Mouse (Mus musculus) liver, embryonic 14.5 days (tissue): Measurements from ENCODE around the gene Fuom.

Source experiments
- CTCF ChIP-seq: IDR thresholded peaks from 2 replicates; pipeline ENCODE4 v1.5.1; 2016; ENCODE audit warnings: antibody characterized with exemption, low read depth, control low read depth
- EP300 ChIP-seq: IDR thresholded peaks from 2 replicates; pipeline ENCODE4 v1.6.1; 2016; ENCODE audit warnings: antibody characterized with exemption, low read depth

DNA sequence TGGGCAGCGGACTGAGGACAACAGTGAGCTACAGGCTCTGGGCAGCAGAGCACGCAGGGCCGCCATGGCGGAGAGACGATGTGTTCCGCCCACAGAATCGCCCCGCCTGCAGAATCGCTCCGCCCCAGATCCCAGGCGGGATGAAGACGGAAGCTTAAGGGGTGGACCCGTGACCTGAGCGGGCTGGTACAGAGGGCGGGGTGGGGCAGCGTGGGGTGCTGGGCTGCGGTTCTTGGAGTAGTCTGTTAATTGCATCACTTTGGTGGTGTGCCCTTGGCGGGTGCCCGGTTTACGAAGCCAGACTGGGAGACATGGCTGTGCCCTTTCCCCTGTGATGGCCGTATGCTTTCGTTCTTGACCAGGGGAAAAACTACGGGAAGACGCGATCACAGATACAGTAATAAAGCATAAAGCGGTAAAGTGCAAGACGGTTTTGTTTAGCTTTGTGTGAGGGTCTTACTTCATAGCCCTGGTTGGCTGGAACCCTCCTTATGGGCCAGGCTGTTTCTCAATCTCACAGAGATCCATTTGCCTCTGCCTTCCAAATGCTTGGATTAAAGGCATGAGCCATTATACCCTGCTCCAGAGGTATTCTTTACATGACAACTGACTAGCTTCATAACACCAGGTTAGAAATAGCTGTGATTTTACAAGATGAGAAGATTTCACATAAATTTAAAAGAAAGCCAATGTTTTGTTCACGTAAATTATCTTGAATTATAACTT is 14.3 kb upstream of the Fuom start, which contains the start of gene Echs1:
- TF ChIP-seq CTCF (no peak), EP300 (no peak)
